ENCODE assay signal across 9 mouse cellular contexts in genomic region chr13:15707481-15707881, GRCm38 (mm10).
DNase-seq lines count a peak whose midpoint lies in the region; ATAC-seq lines count a peak whose summit lies in the region.
"Had no signal": no experiment of that assay in that cellular context is flagged by ENCODE, and none has a peak within 500 bp of the region (broad histone marks: within the 10 kb centered on the region; RNA-seq: fewer than 3 reads in every experiment).

No protein-coding gene starts in this region.

- no peak overlapping the region for H3K9ac ChIP-seq in forebrain, embryonic 15.5 days (replicated peaks)

- peaks cover 32% of the 10 kb centered on the region for H3K4me1 ChIP-seq in forebrain, embryonic 15.5 days

- H3K4me3 ChIP-seq in forebrain, embryonic 15.5 days = no peak overlapping the region

- no peaks in the 10 kb centered on the region for H3K9me3 ChIP-seq in forebrain, embryonic 15.5 days

- DNase-seq in embryo, embryonic 10 days (ENCODE audit: low spot score) = peak; percentile 49
- DNase-seq in embryo, embryonic 9.5 days (ENCODE audit: extremely low spot score) = no peak
- peak; percentile 71 for DNase-seq in adrenal gland, adult 2 months
- DNase-seq in lung, postnatal 10 days = peak; percentile 19
- DNase-seq in right cerebral cortex, adult 2 months (ENCODE audit: low spot score in 2 of 2) = no peak
- DNase-seq in layer of hippocampus, adult 18-20 months (ENCODE audit: low spot score in 2 of 2) = no peak
- no peak for DNase-seq in layer of hippocampus, adult 8-10 months (ENCODE audit: low spot score in 2 of 2)
- DNase-seq: liver had no signal

- H3K27me3 ChIP-seq in forebrain, embryonic 15.5 days = no peaks in the 10 kb centered on the region

- no peak overlapping the region for H3K4me2 ChIP-seq in forebrain, embryonic 15.5 days (replicated peaks)

- ATAC-seq in forebrain, embryonic 15.5 days (replicated peaks) = peak; percentile 84

- no peaks in the 10 kb centered on the region for H3K36me3 ChIP-seq in forebrain, embryonic 15.5 days

- peak overlapping the region; percentile 42 for H3K27ac ChIP-seq in forebrain, embryonic 15.5 days (replicated peaks)

- 3% methylated on average over 4 of the region's 4 CpGs for WGBS in forebrain, embryonic 15.5 days

Comparison
In these comparisons a context has a peak if more than half of its experiments do, and no peak if none do; other contexts are left out.
1. DNase-seq: peak in embryo, embryonic 10 days (single experiment), adrenal gland, adult 2 months (single experiment) and lung, postnatal 10 days (single experiment); none in embryo, embryonic 9.5 days (single experiment), right cerebral cortex, adult 2 months (0 of 2), layer of hippocampus, adult 18-20 months (0 of 2) and layer of hippocampus, adult 8-10 months (0 of 2).